Mouse (Mus musculus) frontal cortex, postnatal 10 days (tissue): ENCODE measurements around the gene Ubxn10.

Source experiments
- DNase-seq, 2 experiments: peaks; one replicate each; pipeline ENCODE4 v3.0.0; 2022; ENCODE audit warnings: low spot score in 2 of 2, mixed read lengths in 1 of 2

The Ubxn10 gene

DNA sequence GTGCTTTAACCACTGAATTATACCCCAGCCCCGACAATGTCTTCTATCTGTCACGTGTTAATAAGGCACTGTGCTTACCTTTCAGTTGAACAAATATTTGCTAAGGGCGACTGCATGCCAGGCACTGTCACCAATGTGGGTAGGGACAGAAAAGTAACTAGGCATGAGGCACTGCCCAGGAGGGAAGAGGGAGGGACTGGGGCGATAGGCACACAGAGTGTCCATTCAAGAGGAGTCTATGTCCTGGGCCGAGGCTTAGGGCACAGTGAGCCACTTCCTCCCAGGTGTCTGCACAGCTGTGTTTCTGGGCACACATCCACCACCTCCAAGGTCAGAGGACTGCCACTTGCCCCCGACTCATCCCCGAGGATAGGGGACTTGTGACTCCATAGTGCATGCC is at the start of gene Ubxn10:
TSS of gene Ubxn10 (minus strand) at position 137 of the 400 bp plus-strand sequence.
- DNase-seq, result no peak

- DNase-seq, result no peak
These were observed 49.2 kb upstream of the Ubxn10 start for GRCm38 (mm10) chr4:138786141-138786540.

GRCm38 (mm10) chr4:138785721-138786120 is 48.8 kb upstream of the Ubxn10 start:
- DNase-seq, result no peak

DNA sequence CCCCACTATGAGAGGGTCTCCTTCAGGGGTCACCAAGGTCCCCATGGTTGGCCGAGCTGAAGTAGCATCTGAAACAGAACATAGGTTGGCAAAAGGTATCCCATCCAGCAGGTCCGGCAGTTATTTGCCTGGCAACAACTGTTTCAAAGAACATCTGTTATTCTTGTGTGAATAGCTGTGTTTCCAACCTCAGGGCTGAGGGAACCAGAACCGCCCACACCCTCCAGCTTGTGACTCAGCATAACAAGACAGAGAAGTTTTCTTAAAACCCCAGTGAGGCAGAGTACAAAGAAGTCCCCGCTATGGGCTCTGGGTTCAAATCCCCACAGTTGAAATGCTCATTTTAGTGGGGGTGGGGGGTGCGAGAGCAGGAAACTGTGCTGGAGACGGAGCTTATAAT is 45.1 kb upstream of the Ubxn10 start:
- no peak for DNase-seq

GRCm38 (mm10) chr4:138780300-138780699 is 43.3 kb upstream of the Ubxn10 start:
- no peak for DNase-seq

- DNase-seq, result no peak
These were observed 40.7 kb upstream of the Ubxn10 start for GRCm38 (mm10) chr4:138777417-138778407.

DNA sequence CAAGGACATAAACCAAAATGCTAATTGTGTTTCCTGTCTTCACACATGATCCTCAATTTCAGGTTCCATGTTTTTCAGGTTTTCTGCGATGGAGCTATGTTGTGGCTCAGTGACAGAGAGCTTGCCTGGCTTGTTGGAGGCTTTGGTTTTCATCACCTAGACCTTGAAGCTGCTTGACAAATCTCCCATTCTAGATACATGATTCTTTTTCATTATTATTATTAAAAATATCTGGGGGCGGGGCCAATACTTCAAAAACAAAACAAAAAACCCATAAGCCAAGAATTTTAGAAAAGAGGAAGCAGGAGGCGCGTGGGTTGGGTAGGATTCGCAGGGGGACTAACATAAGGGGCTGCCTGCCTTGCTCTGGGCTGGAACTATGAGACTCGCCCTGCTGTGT is 38.5 kb upstream of the Ubxn10 start, which contains the start of gene Pla2g2d:
TSS of gene Pla2g2d (plus strand) at position 301 of the 400 bp plus-strand sequence.
- no peak for DNase-seq

DNA sequence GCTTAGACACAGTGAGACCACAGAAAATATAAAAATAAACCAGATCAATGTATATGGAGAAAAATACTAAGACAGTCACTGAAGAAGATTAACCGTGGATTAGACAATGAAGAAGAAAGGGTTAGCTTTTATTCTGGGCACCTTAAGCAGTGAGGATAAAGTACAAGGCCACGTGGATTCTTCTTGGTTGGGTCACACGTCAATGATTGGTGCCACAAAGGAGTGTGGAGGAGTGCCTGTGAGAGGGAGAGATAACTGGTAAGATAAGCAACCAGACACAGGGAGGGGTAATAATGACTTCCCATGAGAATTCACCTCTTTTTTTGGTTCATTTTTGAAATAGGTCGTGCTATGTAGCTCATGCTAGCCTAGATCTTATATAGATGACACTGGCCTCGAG is 35.4 kb upstream of the Ubxn10 start:
- no peak for DNase-seq

DNA sequence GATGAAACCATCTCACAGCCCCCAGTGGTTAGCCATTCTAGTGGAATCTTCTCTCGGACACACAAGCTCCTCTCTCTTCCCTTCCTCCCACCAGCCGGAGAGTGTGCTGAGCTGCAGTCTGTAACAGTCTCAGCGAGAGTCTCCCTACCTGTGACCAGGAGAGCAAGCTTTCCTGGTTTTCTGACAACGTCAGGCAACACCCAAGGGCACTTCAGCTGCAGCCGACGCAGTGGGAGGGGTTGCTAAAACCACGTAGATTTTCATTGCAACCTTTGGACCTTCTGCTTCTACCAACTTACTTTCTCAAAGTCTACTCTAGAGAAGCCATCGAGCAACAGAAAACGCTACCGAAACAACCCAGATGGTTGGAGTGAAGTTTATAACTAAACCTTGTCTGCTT is 35.0 kb upstream of the Ubxn10 start:
- DNase-seq, result no peak

DNA sequence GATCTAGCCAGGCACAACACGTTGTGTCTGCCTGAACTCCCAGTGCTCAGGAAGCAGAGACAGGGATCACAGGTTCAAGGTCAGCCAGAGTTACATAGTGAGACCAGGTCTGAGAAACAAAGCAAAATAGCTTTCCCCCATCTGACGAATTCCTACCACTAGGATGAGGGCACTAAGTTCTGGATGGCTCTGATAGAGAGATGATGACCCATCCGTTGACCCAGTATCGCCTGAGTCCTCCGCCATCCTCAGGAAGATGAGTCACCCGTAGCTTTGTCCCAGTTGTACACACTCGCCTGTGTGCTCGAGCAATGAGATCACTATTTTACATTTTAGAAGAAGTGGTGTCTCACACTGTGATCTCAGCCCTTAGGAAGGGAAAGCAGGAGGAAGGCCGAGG is 25.3 kb upstream of the Ubxn10 start:
- no peak for DNase-seq

DNA sequence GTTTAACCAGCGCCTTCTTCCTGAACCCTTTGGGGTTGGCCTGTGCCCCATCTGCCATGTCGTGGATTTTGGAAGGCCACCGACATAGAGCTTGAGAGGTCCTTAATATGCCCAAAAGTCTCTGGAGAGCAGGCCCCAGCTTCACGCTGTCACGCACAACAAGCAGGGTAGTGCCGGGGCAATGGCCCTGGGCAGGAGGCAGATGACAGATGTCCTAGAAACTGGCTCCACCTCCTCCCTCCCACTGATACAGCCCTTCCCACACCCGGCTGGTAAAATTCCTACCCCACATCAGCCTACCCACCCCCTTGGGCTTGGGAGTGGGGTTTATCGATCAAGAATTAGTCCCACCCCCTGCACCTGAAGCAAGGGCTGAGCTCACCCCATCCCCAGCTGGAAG is 20.4 kb upstream of the Ubxn10 start, which contains the start of gene Pla2g2f:
TSS of gene Pla2g2f (minus strand) at position 211 of the 400 bp plus-strand sequence.
- DNase-seq, result no peak

DNA sequence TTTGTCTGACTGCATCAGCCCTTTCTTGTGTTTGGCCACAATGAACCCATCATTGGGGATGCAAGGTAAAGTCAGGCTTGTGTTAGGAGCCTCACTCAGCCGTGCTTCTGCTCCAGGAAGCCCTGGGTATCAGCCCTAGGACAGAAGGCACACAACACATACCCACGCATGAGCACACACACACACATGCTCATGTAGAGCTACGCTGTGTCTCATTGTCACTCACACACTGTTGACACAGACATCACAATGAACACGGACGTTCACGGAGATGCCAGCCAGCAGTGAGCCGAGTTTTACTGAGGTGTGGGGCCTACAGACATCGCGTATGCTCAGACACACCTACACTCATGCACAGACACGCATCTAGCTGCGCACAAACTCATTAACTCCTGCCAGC is 19.0 kb upstream of the Ubxn10 start:
- DNase-seq, result no peak

DNA sequence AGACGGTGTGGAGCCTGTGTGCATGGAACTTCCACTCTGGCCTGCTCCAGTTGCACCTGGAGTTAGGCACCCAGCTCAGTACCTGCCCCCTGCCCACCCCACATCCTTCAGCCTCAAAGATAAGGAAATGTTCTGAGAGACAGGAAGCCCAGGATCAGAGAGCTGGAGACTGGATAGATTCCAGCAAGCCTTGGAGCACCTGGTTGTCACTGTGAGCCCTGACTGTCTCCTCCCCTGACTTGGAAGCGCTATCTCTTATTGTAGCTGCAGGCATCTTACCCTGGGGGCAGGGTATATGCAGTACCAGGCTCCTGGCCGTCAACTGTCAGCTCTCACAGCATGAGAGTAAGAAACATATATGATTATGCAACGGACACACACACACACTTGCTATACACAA is 18.5 kb upstream of the Ubxn10 start:
- DNase-seq, result no peak

DNA sequence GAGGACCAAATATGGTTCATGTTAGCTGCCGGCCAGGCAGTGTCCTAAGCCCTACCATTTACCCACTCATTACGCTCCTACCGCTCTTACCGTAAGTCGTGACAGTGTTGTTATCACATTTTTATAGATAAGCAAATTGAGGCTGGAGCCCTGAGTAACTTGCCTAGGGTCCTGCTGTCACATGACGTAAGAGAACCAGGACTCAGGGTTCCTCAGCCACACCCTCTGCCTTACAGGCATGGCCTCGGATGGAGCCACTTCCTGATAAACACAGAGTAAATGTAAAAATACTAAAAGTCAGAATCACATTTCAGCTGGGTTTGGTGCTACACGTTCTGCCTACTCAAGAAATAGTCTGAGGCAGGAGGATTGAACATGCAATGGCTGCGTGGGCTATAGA is 17.5 kb upstream of the Ubxn10 start:
- no peak for DNase-seq

- no peak for DNase-seq
These were observed 16.6 kb upstream of the Ubxn10 start for GRCm38 (mm10) chr4:138753608-138754007.

GRCm38 (mm10) chr4:138752603-138753002 is 15.6 kb upstream of the Ubxn10 start:
- DNase-seq, result no peak

DNA sequence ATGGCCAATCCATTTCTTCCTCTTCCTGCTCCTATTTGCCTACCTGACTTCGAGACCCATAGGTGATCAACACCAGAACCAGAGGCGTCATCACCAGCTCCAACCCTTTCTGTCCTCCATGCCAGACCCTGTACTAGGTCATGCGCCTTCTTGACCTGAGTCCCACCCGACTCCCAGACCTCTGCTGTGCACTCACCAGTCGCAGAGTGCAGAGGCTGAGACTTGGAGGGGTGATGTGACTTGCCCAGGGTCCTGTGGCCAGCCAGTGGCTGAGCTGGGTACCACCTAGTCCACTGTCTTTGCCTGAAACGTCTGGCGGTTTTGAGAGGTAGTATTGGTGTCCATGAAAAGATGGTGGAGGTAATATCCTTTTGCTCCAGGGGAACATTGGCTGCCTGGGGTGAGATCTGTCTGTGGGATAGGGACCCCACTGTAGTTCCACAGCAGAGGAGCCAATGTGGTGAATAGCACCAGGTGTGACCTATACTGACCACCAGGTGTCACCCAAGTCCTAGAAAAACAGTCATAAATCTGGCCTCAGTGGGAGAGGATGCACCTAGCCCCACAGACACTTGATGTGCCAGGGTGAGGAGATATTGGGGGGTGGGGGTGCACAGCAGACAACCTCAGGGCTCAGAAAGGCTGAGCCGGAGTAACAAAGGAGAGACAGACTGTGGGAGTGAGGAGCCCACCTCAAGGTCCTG is 11.6 kb upstream of the Ubxn10 start:
- peak; percentile 54 to 62 for DNase-seq

- peak; percentile 33 to 39 for DNase-seq
These were observed 10.9 kb upstream of the Ubxn10 start for GRCm38 (mm10) chr4:138747851-138748250.

- no peak for DNase-seq
These were observed 9.9 kb upstream of the Ubxn10 start for GRCm38 (mm10) chr4:138746866-138747265.

GRCm38 (mm10) chr4:138745884-138746283 is 8.9 kb upstream of the Ubxn10 start:
- DNase-seq, result no peak

GRCm38 (mm10) chr4:138739136-138739851 is 2.3 kb upstream of the Ubxn10 start:
- DNase-seq, result no peak

DNA sequence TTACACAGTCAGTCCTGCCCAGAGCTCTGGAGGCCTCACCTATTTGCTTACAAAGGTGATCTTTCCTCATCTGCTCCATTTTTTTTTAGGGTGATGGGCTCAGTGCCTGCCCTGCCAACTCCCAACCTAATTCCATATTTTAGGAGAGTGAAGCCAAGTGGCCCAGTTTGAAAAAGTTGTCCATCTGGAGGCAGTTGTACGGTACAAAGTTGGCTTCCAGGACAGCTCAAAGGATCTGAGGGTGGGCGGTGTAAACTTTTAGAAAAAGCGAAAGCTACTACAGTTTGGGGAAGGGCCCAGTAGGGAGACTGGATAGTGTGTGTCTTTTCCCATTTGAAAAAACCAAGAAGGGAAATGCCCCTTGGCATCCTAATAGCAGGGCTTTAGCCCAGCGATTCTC is 2.1 kb downstream of the Ubxn10 start:
- no peak for DNase-seq
